Mouse (Mus musculus) hematopoietic stem cell, adult 5-6 weeks (primary cell): Measurements from ENCODE around the gene Spi1. TPM values are rescaled to one million over a fixed set of nuclear protein-coding genes. Genes with fewer than 3 reads are reported as not detected.

Source experiments
- ATAC-seq, 2 experiments: fragments of 125-278 bp in 1 of 2; replicated peaks in 1 of 2; 2 replicates each; pipeline ENCODE4 v1.8.0; 2016 to 2017; ENCODE audit warnings: inconsistent platforms in 2 of 2, mild to moderate bottlenecking in 2 of 2, moderate number of reproducible peaks in 2 of 2, low read depth in 1 of 2, moderate TSS enrichment in 1 of 2; ENCODE audit not compliant: low FRiP score in 2 of 2, poor library complexity in 2 of 2, severe bottlenecking in 2 of 2, insufficient read depth in 1 of 2, low TSS enrichment in 1 of 2
- total RNA-seq: library from RNA; stranded (forward); fragments of 172-1452, 232-1000 nt; gene quantifications from 2 replicates; pipeline ENCODE4 v1.2.3, GENCODE M21; 2017

The Spi1 gene
- total RNA-seq, 1 experiment from 2014 or later: 58.4 TPM

GRCm38 (mm10) chr2:91136513-91137412 is 54.6 kb downstream of the Spi1 start:
- ATAC-seq: peak; percentile 47 to 57

DNA sequence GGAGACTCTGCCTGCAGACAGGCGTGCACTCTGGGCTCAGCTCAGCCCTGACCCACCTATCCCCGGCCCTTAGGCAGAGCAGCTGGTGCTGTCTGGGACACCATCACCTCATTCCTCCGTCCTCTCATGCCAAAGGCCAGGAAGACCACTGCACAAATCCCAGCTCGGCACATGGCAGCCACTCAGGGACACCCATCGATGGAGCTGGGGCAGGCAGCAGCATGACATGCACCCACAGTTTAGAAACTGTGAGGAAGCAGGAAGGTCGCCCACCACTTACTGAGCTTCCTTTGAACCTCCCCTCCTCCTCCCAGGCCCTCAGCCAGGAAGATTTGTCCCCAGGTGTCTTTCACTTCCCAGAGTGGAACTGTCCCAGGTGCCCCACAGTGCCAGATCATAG is 55.3 kb downstream of the Spi1 start:
- no peak for ATAC-seq

GRCm38 (mm10) chr2:91139311-91139710 is 57.1 kb downstream of the Spi1 start:
- no peak for ATAC-seq

- ATAC-seq: no peak
Measured at GRCm38 (mm10) chr2:91139764-91140163, 57.6 kb downstream of the Spi1 start.

GRCm38 (mm10) chr2:91142920-91143319 is 60.7 kb downstream of the Spi1 start:
- no peak for ATAC-seq

DNA sequence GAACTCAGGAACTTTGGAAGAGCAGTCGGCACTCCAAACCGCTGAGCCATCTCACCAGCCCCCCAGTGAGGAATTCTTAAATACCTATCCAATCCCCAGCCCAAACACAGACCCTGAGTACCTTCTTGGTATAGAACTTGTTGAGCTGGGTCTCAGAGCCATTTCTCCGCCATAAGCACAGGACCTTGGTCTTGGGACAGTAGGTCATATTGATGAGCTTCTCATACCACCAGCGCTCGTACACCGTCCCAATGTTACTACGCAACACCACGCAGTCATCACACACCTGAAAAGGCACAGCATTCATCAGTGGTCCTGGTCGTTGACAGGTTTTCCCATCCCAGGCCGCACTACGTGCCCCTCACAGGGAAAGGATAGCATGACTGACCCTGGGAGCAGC is 61.2 kb downstream of the Spi1 start:
- ATAC-seq: no peak

- ATAC-seq: no peak
Measured at GRCm38 (mm10) chr2:91148101-91148500, 65.9 kb downstream of the Spi1 start.

DNA sequence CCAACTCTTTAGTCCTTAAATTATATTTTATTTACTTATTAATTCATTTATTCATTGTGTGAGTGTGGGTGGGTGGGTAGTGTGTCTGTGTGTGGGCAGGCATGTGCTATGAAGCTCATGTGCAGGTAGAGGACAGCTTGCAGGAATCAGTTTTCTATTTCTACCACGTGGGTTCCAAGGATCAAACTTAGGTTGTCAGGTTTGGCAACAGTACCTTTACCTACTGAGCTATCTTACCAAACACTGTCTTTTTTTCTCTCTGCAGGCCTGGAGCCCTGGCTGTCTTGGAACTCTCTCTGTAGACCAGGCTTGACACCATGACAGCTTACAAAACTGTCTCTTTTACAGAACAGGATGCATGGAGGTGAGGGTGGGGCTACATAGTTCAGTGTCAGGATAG is 69.1 kb downstream of the Spi1 start:
- ATAC-seq: no peak

DNA sequence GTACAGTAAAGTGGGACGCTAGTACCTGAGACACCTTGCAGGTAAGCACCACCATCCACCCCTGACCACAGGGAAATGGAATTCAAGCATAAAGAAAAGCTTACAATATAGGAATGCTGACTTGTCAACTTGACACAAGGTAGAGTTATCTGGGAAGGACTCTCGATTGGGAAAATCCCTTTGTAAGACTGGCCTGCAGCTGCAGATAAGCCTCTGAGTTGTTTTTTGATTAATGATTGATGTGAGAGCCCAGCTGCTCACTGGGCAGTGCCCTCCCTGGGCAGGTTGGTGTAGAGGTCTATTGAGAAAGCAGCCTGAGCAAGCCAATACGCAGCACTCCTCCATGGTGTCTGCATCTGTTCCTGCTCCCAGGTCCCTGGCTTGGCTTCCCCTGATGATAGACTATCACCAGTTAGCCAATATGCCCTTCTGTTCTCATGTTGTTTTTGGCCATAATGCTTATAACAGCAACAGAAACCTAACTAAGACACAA is 70.7 kb downstream of the Spi1 start:
- no peak for ATAC-seq

GRCm38 (mm10) chr2:91154091-91154490 is 71.9 kb downstream of the Spi1 start:
- ATAC-seq: no peak

DNA sequence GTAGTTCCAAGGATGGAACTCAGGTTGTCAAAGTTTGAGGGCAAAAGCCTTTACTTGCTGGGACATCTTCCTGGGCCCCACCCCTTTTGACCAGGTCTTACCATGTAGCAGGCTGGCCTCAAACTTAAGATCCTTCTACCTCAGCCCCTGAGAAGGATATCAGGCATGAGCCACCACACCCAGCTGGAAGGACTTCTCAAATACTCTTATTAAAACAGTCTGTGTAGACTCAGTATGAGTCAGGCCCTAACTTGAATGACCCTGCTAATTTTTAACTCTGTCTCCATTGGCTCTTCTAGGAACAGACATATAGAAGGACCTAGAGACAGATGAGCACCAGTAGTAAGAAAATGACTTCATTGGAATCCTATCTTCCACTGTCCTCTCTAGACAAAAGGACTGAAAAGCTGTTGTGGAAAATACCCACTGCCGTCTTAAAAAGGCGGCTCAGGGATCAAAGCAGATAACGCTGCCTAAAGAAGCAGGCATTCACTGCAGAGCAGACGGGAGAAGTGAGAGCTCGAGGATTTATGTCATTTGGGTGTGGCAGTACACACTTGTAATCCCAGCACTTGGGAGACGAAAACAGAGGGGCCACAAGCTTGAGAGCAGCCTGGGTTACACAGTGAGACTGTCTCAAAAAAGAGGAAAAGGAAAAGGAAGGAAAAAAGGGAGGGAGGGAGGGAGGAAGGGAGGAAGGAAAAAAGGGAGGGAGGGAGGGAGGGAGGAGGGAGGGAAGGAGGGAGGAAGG is 75.0 kb downstream of the Spi1 start:
- ATAC-seq: no peak

- no peak for ATAC-seq
Measured at GRCm38 (mm10) chr2:91160591-91160990, 78.4 kb downstream of the Spi1 start.

DNA sequence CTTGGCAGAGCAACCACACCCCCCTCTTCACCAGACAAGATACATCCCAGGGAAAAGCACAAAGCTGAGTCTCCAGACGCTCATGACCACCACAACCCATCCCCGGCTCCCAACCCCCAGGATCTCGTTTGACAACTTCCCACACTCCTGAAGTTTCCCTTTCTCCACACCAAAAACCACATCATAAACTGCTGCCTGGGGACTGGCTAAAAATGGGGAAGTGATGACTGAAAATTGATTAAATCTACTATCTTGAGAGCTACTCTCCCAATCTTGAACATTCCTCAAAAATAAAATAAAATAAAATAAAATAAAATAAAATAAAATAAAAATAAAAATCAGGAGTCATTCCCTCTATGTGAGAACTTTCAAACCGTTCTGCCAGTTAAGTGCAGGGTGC is 80.8 kb downstream of the Spi1 start:
- no peak for ATAC-seq

DNA sequence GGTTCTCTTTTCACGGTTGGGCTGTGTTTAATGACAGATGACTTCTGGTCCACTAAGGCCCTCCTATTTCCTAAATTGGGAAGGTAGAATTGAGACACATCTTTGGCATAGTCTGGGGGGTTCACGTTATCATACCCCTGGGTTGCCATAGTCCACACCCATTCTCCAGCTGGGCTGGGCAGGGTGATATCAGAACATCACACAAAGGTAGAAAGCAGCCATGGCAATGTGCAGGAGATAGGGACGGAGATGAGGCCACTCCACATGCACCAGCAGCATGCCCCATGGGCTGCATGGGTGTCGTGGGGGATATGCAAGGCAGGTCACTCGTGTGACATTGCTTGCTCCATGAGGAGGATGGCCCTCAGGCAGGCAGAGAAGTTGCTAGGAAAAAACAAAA is 81.3 kb downstream of the Spi1 start:
- ATAC-seq: 0 out of 4 replicates have a peak, but pooled peaks of 1 of the 2 experiments have one; percentile 3

GRCm38 (mm10) chr2:91164991-91165390 is 82.8 kb downstream of the Spi1 start:
- ATAC-seq: no peak
